Mouse (Mus musculus) ES-Bruce4 (cell line): ENCODE data around the gene Rxra.

Experiments
- CTCF ChIP-seq: IDR thresholded peaks from one replicate; pipeline ENCODE4 v1.8.1; 2011; ENCODE audit warnings: low read depth, low read length
- EP300 ChIP-seq: IDR thresholded peaks from 2 replicates; pipeline ENCODE4 v1.6.1; 2011; ENCODE audit warnings: low read depth, low read length; ENCODE audit not compliant: insufficient read depth
- POLR2A ChIP-seq: IDR thresholded peaks from one replicate; pipeline ENCODE4 v1.8.1; 2011; ENCODE audit warnings: low read length; ENCODE audit not compliant: insufficient read depth

DNA sequence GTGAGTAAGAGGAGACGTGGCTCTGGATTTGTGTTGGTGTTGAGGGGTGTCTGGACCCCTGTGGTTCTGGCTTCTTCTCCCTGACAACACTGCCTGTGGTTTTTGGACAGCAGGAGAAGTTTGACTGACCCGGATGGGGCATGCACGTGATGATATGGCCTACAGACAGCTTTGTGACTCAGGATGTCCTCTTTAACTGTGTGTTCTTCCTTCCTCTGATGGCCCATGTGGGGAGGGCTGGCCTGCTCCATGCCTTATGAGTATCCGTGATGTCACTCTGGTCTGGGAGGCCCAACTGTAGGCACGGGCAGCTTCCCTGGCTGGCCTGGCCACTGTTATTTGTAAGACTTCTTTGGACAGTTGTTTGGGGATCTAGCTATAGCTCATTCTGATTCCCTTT, 11.7 kb downstream of the Rxra start:
- TF ChIP-seq CTCF (no peak), POLR2A (no peak), EP300 (no peak)
